Mouse (Mus musculus) myocyte (in vitro differentiated cells): ENCODE measurements around the gene Sqstm1.

Experiments used
- MYOD1 ChIP-seq, 3 experiments: IDR thresholded peaks; one replicate each; pipeline ENCODE4 v1.6.1; 2011; ENCODE audit warnings: control low read depth in 2 of 3, low read depth in 2 of 3, mild to moderate bottlenecking in 2 of 3, moderate library complexity in 1 of 3; ENCODE audit not compliant: insufficient read length in 2 of 3, control insufficient read depth in 1 of 3
- POLR2A ChIP-seq: IDR thresholded peaks from one replicate; pipeline ENCODE4 v1.6.1; 2011; ENCODE audit warnings: low read depth, mild to moderate bottlenecking, control low read depth, moderate library complexity; ENCODE audit not compliant: insufficient read length
- POLR2AphosphoS2 ChIP-seq: IDR thresholded peaks from one replicate; pipeline ENCODE4 v1.6.1; 2011; ENCODE audit warnings: low read depth, control low read depth; ENCODE audit not compliant: insufficient read length
- TCF12 ChIP-seq: IDR thresholded peaks from one replicate; pipeline ENCODE4 v1.6.1; 2011; ENCODE audit warnings: mild to moderate bottlenecking, control low read depth; ENCODE audit not compliant: poor library complexity, insufficient read depth, severe bottlenecking

DNA sequence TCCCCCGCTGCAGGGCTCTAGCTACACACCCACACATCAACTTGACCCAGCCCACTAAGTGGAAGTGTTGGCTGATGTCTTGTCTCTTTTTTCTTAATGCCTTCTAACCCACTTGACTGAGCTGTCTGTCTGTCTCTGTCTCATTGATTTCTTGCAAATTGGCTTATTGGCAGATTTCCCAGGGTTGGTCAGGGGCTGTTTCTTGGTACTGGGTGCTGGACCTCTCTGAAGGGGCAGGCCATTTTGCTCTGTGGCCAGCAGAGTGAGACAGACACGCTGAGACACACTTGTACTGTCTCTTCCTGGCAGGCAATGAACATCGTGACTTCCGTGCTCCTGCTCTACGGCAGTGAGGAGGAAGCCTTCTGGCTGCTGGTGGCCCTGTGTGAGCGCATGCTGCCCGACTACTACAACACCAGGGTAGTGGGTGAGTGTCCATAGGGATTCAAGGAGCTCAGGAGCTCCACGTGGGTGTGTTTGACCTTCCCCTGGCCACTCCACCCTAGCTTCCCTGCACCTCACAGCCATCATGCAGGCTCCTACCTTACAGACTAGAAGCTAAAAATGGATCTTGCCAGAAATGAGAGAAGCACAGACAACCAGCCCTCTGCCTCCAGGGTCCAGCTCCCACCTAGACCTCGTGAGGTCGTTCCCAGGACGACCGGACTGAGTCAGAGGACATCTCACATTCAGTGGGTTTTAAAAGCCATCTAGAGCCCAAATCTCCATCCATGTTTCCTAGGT is 55.7 kb downstream of the Sqstm1 start:
- TF ChIP-seq POLR2A: no peak
- TF ChIP-seq MYOD1 (IDR thresholded peaks at IDR 0.05; ENCODE audit: control insufficient read depth in 1 of 3, insufficient read length in 2 of 3, low read depth in 2 of 3): no peak
- no peak for TF ChIP-seq TCF12
- TF ChIP-seq POLR2AphosphoS2: no peak
